Mouse (Mus musculus): ENCODE results near the gene Miip.
A peak's percentile ranks its signal among the peaks of the same experiment; 100 is the strongest.
"Not testable (repeated sequence)": the region's sequence is repeated elsewhere in the genome, so short reads cannot be mapped to it uniquely, and the experiment has no call there.

Miip gene

DNA sequence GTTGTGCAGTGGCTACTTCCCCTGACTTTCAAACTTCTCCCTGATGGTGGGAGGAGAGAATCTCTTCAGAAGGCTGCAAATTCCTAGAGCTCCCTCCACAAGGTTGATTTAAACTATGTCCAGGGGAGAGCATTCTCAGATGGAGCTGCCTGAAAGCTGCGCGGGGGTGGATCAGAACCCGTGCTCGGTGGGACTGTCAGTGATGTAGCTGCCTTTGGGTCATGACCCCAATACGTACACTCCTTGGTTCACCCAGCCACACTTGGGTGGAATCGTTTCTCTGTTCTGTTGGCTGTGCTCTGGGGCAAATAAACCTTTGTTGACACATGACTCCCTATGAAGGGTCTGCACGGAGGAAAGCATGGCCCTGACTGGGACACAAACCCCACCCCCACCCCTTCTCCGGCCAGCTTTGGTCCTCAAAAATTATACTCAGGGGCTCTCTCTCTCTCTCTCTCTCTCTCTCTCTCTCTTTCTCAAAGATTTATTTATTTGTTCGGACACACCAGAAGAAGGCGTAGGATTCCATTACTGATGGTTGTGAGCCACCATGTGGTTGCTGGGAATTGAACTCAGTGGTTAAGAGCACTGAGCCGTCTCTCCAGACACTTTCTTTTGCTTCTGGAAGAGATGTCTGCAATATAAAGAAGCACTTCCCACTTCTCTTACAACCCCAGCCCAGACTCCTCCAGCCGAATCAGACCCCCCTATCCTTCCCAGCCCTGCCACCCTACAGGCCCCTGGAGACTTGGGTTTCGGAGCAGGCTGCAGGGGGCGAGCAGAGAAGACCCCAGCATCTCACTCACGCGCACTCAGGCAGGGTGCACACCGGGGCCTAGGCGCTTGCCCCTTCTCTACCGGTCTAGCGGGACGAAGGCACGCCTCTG lies 810 bp downstream of the Miip start:
- peak; percentile 8 for DNase-seq

- peak; percentile 23 for DNase-seq
These were observed 1.8 kb downstream of the Miip start for GRCm38 (mm10) chr4:147866793-147867192.

GRCm38 (mm10) chr4:147866056-147866455 lies 2.6 kb downstream of the Miip start:
- no peak for DNase-seq

DNA sequence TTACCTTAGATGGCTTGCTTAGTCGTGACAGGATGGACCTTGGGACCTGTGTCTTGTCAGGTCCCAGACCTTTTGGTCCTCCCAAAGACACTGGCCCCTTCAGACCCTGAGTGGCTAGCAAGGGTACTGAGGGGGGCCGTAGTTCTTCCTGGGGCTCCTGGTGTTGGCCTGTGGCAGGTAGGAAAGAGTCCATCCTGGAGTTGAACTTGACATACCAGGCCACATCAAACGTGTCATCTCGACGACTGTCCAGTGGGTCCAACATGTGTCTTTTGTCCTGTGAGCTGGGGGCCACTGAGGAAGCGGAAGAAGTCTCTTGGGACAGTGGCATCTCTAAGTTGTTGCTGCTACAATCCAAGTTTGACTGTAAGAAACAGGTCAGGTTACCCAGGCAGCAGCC lies 3.0 kb downstream of the Miip start:
- no peak for DNase-seq

- DNase-seq, result no peak
These were observed 6.6 kb downstream of the Miip start for GRCm38 (mm10) chr4:147862051-147862450.

DNA sequence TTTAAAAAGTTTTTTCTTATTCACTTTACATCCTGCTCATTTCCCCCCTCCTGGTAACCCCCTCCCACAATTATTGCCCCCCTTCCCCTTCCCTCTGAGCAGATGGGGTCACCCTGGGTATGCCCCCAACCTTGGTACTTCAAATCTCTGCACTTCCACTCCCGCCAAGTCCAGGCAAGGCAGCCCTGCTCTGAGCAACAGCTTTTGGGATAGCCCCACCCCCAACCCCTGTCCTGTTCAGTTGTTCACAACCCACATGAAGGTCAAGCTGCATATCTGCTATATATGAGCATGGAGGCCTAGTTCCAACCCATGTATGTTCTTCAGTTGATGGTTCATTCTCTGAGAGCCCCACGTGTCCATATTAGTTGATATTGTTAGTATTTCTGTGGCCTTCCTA lies 17.8 kb downstream of the Miip start:
- DNase-seq, result no peak

- no peak for DNase-seq
These were observed 20.0 kb downstream of the Miip start for GRCm38 (mm10) chr4:147848584-147848991.

GRCm38 (mm10) chr4:147847614-147848583 lies 20.7 kb downstream of the Miip start, which contains the start of gene Zfp933:
Zfp933 (minus strand) TSS chr4:147848366.
- DNase-seq, result peak; percentile 96

DNA sequence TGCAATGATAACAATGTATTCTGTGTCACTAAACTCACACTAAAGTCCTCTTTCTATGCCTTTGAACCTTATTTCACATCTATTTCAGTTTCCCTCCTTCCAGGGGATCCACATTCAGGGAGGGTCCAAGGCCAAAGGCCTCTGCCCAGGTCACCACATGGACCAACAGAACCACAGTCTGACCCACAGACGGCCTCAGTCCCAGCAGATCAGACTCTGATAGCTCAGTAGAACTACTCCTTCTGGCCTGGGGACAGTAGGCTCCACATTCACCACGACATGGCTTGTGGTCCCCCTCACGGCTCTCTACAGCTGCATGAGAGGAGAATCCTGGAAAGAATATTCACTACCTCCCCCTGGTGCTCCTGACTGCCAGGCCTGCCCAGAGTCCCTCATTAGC lies 25.7 kb downstream of the Miip start:
- no peak for DNase-seq

DNA sequence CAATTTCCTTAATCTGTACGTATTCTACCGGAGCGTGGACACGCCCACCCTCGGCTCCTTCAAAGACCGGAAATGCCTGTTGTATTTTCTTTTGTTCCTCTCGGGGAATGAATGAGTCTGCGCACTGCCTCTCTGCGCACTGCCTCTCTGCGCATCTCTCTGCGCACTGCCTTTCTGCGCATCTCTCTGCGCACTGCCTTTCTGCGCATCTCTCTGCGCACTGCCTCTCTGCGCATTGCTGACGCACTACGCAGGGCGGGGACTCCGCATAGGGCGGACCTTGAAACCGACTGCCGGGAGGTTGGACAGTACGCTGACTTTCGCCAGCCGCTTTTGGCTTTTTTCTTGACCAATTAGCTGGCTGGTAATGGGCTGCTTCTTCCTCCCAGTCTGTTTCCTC lies 29.3 kb downstream of the Miip start:
- not testable (repeated sequence) for DNase-seq

DNA sequence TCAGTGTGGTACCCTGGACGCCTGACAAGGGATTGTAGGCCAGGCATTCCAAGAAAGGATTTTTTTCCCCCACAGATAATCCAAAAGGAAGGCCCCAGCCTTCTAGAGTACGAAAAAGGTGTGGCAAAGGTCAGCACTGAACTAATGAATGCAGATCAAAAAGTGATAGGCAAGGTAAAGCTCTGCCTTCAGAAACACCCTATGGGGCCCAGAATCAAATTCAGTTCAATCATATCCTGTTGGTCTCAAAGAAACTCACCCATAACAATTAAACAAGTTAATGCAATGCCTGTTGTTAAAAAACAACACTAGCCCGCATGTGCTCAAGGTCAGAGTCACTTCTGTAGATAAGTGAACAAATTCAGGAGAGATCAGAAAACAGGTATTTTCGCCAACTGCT lies 44.2 kb downstream of the Miip start:
- no peak for DNase-seq

DNA sequence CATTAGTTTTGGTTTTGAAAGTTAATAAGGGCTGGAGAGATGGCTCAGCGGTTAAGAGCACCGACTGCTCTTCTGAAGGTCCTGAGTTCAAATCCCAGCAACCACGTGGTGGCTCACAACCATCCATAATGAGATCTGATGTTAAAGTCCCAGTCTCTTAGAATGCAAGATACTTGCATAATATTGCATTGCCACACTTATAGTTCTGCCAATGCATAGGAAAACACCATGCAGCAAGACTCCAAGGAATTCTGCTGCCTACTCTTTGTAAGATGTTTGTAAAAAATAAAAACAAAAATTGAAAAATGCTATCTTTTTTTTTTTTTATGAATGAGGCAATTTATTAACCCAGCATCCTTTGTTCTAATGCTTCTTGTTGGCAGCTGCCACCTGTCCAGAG lies 47.2 kb downstream of the Miip start:
- not testable (repeated sequence) for DNase-seq

GRCm38 (mm10) chr4:147819659-147820058 lies 49.0 kb downstream of the Miip start:
- not testable (repeated sequence) for DNase-seq

DNA sequence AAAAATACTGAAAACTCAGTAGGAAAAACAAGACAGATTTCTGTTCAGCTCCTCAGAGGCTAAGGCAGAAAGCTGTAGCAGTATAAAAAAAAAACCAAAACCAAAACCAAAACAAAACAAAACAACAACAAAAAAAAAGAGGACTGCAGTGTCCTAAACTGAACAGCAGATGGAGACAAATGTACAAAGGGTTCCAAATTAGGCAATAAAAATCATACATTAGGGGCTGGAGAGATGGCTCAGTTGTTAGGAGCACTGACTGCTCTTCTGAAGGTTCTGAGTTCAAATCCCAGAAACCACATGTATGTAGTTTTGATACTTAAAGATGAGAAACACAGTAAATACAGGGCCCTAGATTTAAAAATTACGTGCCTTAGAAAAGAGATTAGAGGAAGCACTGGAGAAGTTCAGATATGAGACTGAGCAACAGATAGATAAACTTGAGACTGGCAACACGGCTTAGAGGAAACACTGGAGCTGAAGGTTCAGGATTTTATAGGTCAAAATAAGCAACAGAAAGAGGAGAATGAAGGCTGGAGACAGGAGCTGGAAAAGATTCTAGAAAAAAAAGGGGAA lies 53.9 kb downstream of the Miip start:
- DNase-seq, result peak; percentile 42

GRCm38 (mm10) chr4:147813249-147813765 lies 55.3 kb downstream of the Miip start:
- DNase-seq, result no peak
